Mouse (Mus musculus) B cell, adult 2 months (primary cell): Measurements from ENCODE around the gene Cyth1.

ENCODE experiments used
- DNase-seq, 2 experiments: peaks; one replicate each; pipeline ENCODE4 v3.0.0; 2022

Cyth1 gene

GRCm38 (mm10) chr11:118248150-118249011 is at the start of gene Cyth1:
Cyth1 (minus strand) TSS chr11:118248592.
- DNase-seq: peak; percentile 100

- DNase-seq: peak; percentile 28 to 42
Observed at GRCm38 (mm10) chr11:118297967-118298366, 49.6 kb upstream of the Cyth1 start.

GRCm38 (mm10) chr11:118295026-118295425 is 46.6 kb upstream of the Cyth1 start:
- DNase-seq: no peak

- DNase-seq: no peak
Observed at GRCm38 (mm10) chr11:118292671-118293070, 44.3 kb upstream of the Cyth1 start.

GRCm38 (mm10) chr11:118289999-118290889 is 41.9 kb upstream of the Cyth1 start, which contains the start of gene Usp36:
Usp36 (minus strand) TSS chr11:118290244.
- peak; percentile 97 to 98 for DNase-seq

- DNase-seq: no peak
Observed at GRCm38 (mm10) chr11:118289562-118289961, 41.2 kb upstream of the Cyth1 start.

GRCm38 (mm10) chr11:118289037-118289511 is 40.7 kb upstream of the Cyth1 start:
- peak in 1 of 2 experiments; percentile 21 for DNase-seq

GRCm38 (mm10) chr11:118287573-118287972 is 39.2 kb upstream of the Cyth1 start:
- DNase-seq: no peak

- DNase-seq: no peak
Observed at GRCm38 (mm10) chr11:118286434-118286833, 38.0 kb upstream of the Cyth1 start.

GRCm38 (mm10) chr11:118285791-118286190 is 37.4 kb upstream of the Cyth1 start:
- no peak for DNase-seq

GRCm38 (mm10) chr11:118280218-118280617 is 31.8 kb upstream of the Cyth1 start:
- DNase-seq: no peak

- peak; percentile 25 for DNase-seq
Observed at GRCm38 (mm10) chr11:118276328-118276727, 27.9 kb upstream of the Cyth1 start.

GRCm38 (mm10) chr11:118275092-118275491 is 26.7 kb upstream of the Cyth1 start:
- peak; percentile 15 to 26 for DNase-seq

- peak; percentile 76 to 79 for DNase-seq
Observed at GRCm38 (mm10) chr11:118269827-118270226, 21.4 kb upstream of the Cyth1 start.

- no peak for DNase-seq
Observed at GRCm38 (mm10) chr11:118266666-118267046, 18.3 kb upstream of the Cyth1 start.

GRCm38 (mm10) chr11:118266044-118266665 is 17.8 kb upstream of the Cyth1 start:
- DNase-seq: no peak

GRCm38 (mm10) chr11:118265621-118266020 is 17.2 kb upstream of the Cyth1 start:
- no peak for DNase-seq

- no peak for DNase-seq
Observed at GRCm38 (mm10) chr11:118263146-118263545, 14.8 kb upstream of the Cyth1 start.

- DNase-seq: peak in 1 of 2 experiments; percentile 21
Observed at GRCm38 (mm10) chr11:118260081-118260480, 11.7 kb upstream of the Cyth1 start.

GRCm38 (mm10) chr11:118259580-118259979 is 11.2 kb upstream of the Cyth1 start:
- no peak for DNase-seq

GRCm38 (mm10) chr11:118256371-118256770 is 8.0 kb upstream of the Cyth1 start:
- no peak for DNase-seq

GRCm38 (mm10) chr11:118254159-118254951 is 6.0 kb upstream of the Cyth1 start:
- DNase-seq: peak; percentile 61 to 71
